Mouse (Mus musculus): ENCODE data around the gene Syt5.
"Not testable (repeated sequence)": the region's sequence is repeated elsewhere in the genome, so short reads cannot be mapped to it uniquely, and the experiment has no call there.

DNA sequence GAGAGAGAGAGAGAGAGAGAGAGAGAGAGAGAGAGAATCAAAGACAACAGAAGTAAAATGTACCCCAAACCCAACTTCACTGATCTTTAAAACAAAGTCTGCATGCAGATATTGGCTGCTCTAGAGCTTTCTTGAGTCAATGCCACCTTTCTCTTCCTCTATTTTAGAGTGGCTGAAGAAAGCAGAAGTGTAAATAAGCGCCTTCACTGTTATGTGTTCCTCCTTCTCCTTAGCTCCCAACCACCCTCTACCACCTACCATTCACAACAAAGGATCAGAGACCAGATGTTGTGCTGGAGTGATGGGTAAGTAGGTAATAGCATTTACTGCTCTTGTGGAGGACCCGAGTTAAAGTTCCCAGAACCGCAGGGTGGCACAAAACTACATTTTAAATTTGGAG is 34.1 kb upstream of the Syt5 start:
- TF ChIP-seq E2F4 (IDR thresholded peaks at IDR 0.05; ENCODE audit: borderline replicate concordance, low read depth, low read length); KAT2A (conservative IDR thresholded peaks at IDR 0.05; ENCODE audit: low read depth, low read length); CTCF (IDR thresholded peaks at IDR 0.05 in 2 of 3, conservative IDR thresholded peaks at IDR 0.05 in 1 of 3; ENCODE audit: control insufficient read depth in 1 of 3, insufficient read depth in 1 of 3, low read depth in 2 of 3, low read length in 3 of 3, poor library complexity in 1 of 3, severe bottlenecking in 1 of 3); ZKSCAN1 (IDR thresholded peaks at IDR 0.05; ENCODE audit: low read depth, low read length); ZC3H11A (IDR thresholded peaks at IDR 0.05; ENCODE audit: low read depth, low read length); MXI1 (IDR thresholded peaks at IDR 0.05; ENCODE audit: low read depth, low read length); POLR2A (IDR thresholded peaks at IDR 0.05; ENCODE audit: control insufficient read depth in 1 of 2, insufficient read depth in 1 of 2, low read depth in 1 of 2, low read length in 2 of 2, poor library complexity in 1 of 2): not testable (repeated sequence)
